Comparison of ENCODE assay signal across 25 mouse cellular contexts in genomic region chr15:82707221-82707620, GRCm38 (mm10). TPM values are rescaled to one million over a fixed set of nuclear protein-coding genes. Genes with fewer than 3 reads are reported as not detected.
"Had no signal": no experiment of that assay in that cellular context is flagged by ENCODE, and none has a peak within 500 bp of the region (broad histone marks: within the 10 kb centered on the region; RNA-seq: fewer than 3 reads in every experiment).

No protein-coding gene starts in this region.

- H3K36me3 ChIP-seq: lung, embryonic 15.5 days; midbrain, embryonic 13.5 days; midbrain, embryonic 15.5 days; neural tube, embryonic 12.5 days; stomach, embryonic 15.5 days had no signal

- H3K27ac ChIP-seq: lung, embryonic 15.5 days; macrophage; midbrain, embryonic 13.5 days; midbrain, embryonic 15.5 days; neural tube, embryonic 12.5 days; stomach, embryonic 15.5 days; stomach, postnatal 0 days had no signal

- H3K4me2 ChIP-seq: lung, embryonic 15.5 days; midbrain, embryonic 11.5 days; midbrain, embryonic 13.5 days; midbrain, embryonic 15.5 days; neural tube, embryonic 12.5 days; stomach, embryonic 15.5 days had no signal

- ATAC-seq: lung, postnatal 0 days; midbrain, embryonic 13.5 days; midbrain, embryonic 15.5 days had no signal

- H3K9ac ChIP-seq: lung, embryonic 15.5 days; midbrain, embryonic 13.5 days; midbrain, embryonic 15.5 days; neural tube, embryonic 12.5 days; stomach, embryonic 15.5 days had no signal

- H3K27me3 ChIP-seq: lung, embryonic 15.5 days; megakaryocyte, embryonic 14.5 days; midbrain, embryonic 13.5 days; midbrain, embryonic 15.5 days; neural tube, embryonic 12.5 days; stomach, embryonic 15.5 days had no signal

- H3K4me3 ChIP-seq: lung, embryonic 15.5 days; megakaryocyte, embryonic 14.5 days; midbrain, embryonic 13.5 days; midbrain, embryonic 15.5 days; neural tube, embryonic 12.5 days; stomach, embryonic 15.5 days had no signal

- DNase-seq: lung, adult 2 months; lung, postnatal 14 days; lung, postnatal 36 days; right cerebral cortex, postnatal 14 days; thymus, adult 2 months; thymus, postnatal 25 days; thymus, postnatal 4 days had no signal

- H3K4me1 ChIP-seq: lung, embryonic 15.5 days; megakaryocyte, embryonic 14.5 days; midbrain, embryonic 13.5 days; midbrain, embryonic 15.5 days; neural tube, embryonic 12.5 days; stomach, embryonic 15.5 days had no signal

- H3K9me3 ChIP-seq: lung, embryonic 15.5 days; megakaryocyte, embryonic 14.5 days; midbrain, embryonic 13.5 days; midbrain, embryonic 15.5 days; neural tube, embryonic 12.5 days; stomach, embryonic 15.5 days had no signal

RNA-seq across cellular contexts. Expression of gene Cyp2d40, which starts 56.8 kb away (rescaled TPM):
- total RNA-seq: megakaryocyte progenitor cell, adult 5-6 weeks; midbrain, postnatal 0 days; monocyte, adult 5-6 weeks; neutrophil, adult 5-6 weeks had no signal
- polyA plus RNA-seq: lung, adult 2 months; lung, embryonic 15.5 days; lung, postnatal 0 days; macrophage; midbrain, embryonic 11.5 days; midbrain, embryonic 13.5 days; midbrain, embryonic 15.5 days; midbrain, postnatal 0 days; neural tube, embryonic 12.5 days; neural tube, embryonic 14.5 days; spleen, adult 2 months; stomach, embryonic 15.5 days; stomach, postnatal 0 days; testis, adult 2 months; urinary bladder, adult 2 months had no signal
